Mouse (Mus musculus): Measurements from ENCODE around the gene Trpm3. TPM values are rescaled to one million over a fixed set of nuclear protein-coding genes. Genes with fewer than 3 reads are reported as not detected.

The Trpm3 gene
- polyA plus RNA-seq, 1 experiment from 2014 or later, result 1.2 TPM

GRCm38 (mm10) chr19:22637786-22638185 is 498.9 kb downstream of the Trpm3 start:
- no peak for ATAC-seq (ENCODE audit: low read depth)
- Histone ChIP-seq H3K9ac (ENCODE audit: low read length) (no peak overlapping the region), H3K36me3 (ENCODE audit: control insufficient read depth, insufficient read depth, low read length) (no peaks in the 10 kb centered on the region), H3K27me3 (ENCODE audit: control insufficient read depth, insufficient read depth, low read depth, low read length) (no peaks in the 10 kb centered on the region), H3K4me2 (ENCODE audit: low read depth, low read length) (no peak overlapping the region), H3K9me3 (ENCODE audit: control insufficient read depth, low read length) (no peaks in the 10 kb centered on the region), H3K4me1 (replicated peaks; ENCODE audit: control insufficient read depth, insufficient read depth, low read length) (no peaks in the 10 kb centered on the region), H3K4me3 (ENCODE audit: low read length) (no peak overlapping the region), H3K27ac (ENCODE audit: low read length) (no peak overlapping the region)
- 73% methylated on average over 2 of the region's 2 CpGs for WGBS

- peak; percentile 72 for ATAC-seq (ENCODE audit: low read depth)
- Histone ChIP-seq H3K27ac (ENCODE audit: low read length) (no peak overlapping the region), H3K4me3 (ENCODE audit: low read length) (no peak overlapping the region), H3K27me3 (ENCODE audit: control insufficient read depth, insufficient read depth, low read depth, low read length) (no peaks in the 10 kb centered on the region), H3K4me2 (ENCODE audit: low read depth, low read length) (no peak overlapping the region), H3K9me3 (ENCODE audit: control insufficient read depth, low read length) (no peaks in the 10 kb centered on the region), H3K9ac (ENCODE audit: low read length) (no peak overlapping the region), H3K36me3 (ENCODE audit: control insufficient read depth, insufficient read depth, low read length) (no peaks in the 10 kb centered on the region), H3K4me1 (replicated peaks; ENCODE audit: control insufficient read depth, insufficient read depth, low read length) (no peaks in the 10 kb centered on the region)
- 48% methylated on average over 3 of the region's 3 CpGs for WGBS
These were observed 499.6 kb downstream of the Trpm3 start for GRCm38 (mm10) chr19:22638394-22638954.

- H3K4me2 ChIP-seq (ENCODE audit: low read depth, low read length), result no peak overlapping the region
- H3K4me3 ChIP-seq (ENCODE audit: low read length), result no peak overlapping the region
- no peaks in the 10 kb centered on the region for H3K27me3 ChIP-seq (ENCODE audit: control insufficient read depth, insufficient read depth, low read depth, low read length)
- 84% methylated on average over 2 of the region's 2 CpGs for WGBS
- H3K36me3 ChIP-seq (ENCODE audit: control insufficient read depth, insufficient read depth, low read length), result no peaks in the 10 kb centered on the region
- no peaks in the 10 kb centered on the region for H3K9me3 ChIP-seq (ENCODE audit: control insufficient read depth, low read length)
- no peak overlapping the region for H3K27ac ChIP-seq (ENCODE audit: low read length)
- H3K4me1 ChIP-seq (replicated peaks; ENCODE audit: control insufficient read depth, insufficient read depth, low read length), result no peaks in the 10 kb centered on the region
- ATAC-seq (ENCODE audit: low read depth), result no peak
- no peak overlapping the region for H3K9ac ChIP-seq (ENCODE audit: low read length)
These were observed 503.3 kb downstream of the Trpm3 start for GRCm38 (mm10) chr19:22642124-22642523.

- H3K27ac ChIP-seq (ENCODE audit: low read length), result no peak overlapping the region
- no peaks in the 10 kb centered on the region for H3K27me3 ChIP-seq (ENCODE audit: control insufficient read depth, insufficient read depth, low read depth, low read length)
- H3K36me3 ChIP-seq (ENCODE audit: control insufficient read depth, insufficient read depth, low read length), result no peaks in the 10 kb centered on the region
- no peak overlapping the region for H3K4me2 ChIP-seq (ENCODE audit: low read depth, low read length)
- H3K9me3 ChIP-seq (ENCODE audit: control insufficient read depth, low read length), result no peaks in the 10 kb centered on the region
- no peaks in the 10 kb centered on the region for H3K4me1 ChIP-seq (replicated peaks; ENCODE audit: control insufficient read depth, insufficient read depth, low read length)
- H3K9ac ChIP-seq (ENCODE audit: low read length), result no peak overlapping the region
- ATAC-seq (ENCODE audit: low read depth), result no peak
- no peak overlapping the region for H3K4me3 ChIP-seq (ENCODE audit: low read length)
- WGBS, result 60% methylated on average over 14 of the region's 14 CpGs
These were observed 517.8 kb downstream of the Trpm3 start for GRCm38 (mm10) chr19:22656466-22657215.

- no peak overlapping the region for H3K4me3 ChIP-seq (ENCODE audit: low read length)
- WGBS, result 32% methylated on average over 4 of the region's 4 CpGs
- H3K36me3 ChIP-seq (ENCODE audit: control insufficient read depth, insufficient read depth, low read length), result no peaks in the 10 kb centered on the region
These were observed 518.4 kb downstream of the Trpm3 start for GRCm38 (mm10) chr19:22657251-22657650.

GRCm38 (mm10) chr19:22665401-22665800 is 526.6 kb downstream of the Trpm3 start:
- no peak for ATAC-seq (ENCODE audit: low read depth)
- Histone ChIP-seq H3K4me1 (replicated peaks; ENCODE audit: control insufficient read depth, insufficient read depth, low read length) (peaks cover 3% of the 10 kb centered on the region; the same call in 1 of the 2 replicates), H3K9ac (ENCODE audit: low read length) (no peak overlapping the region), H3K36me3 (ENCODE audit: control insufficient read depth, insufficient read depth, low read length) (no peaks in the 10 kb centered on the region), H3K4me2 (ENCODE audit: low read depth, low read length) (no peak overlapping the region), H3K27me3 (ENCODE audit: control insufficient read depth, insufficient read depth, low read depth, low read length) (no peaks in the 10 kb centered on the region), H3K9me3 (ENCODE audit: control insufficient read depth, low read length) (no peaks in the 10 kb centered on the region), H3K4me3 (ENCODE audit: low read length) (no peak overlapping the region), H3K27ac (ENCODE audit: low read length) (no peak overlapping the region)
- 81% methylated on average over 4 of the region's 4 CpGs for WGBS

More at GRCm38 (mm10) chr19:22657251-22657650, 518.4 kb downstream of the Trpm3 start:
- Histone ChIP-seq H3K27me3 (ENCODE audit: control insufficient read depth, insufficient read depth, low read depth, low read length) (no peaks in the 10 kb centered on the region), H3K27ac (ENCODE audit: low read length) (no peak overlapping the region), H3K4me1 (replicated peaks; ENCODE audit: control insufficient read depth, insufficient read depth, low read length) (no peaks in the 10 kb centered on the region), H3K4me2 (ENCODE audit: low read depth, low read length) (no peak overlapping the region), H3K9me3 (ENCODE audit: control insufficient read depth, low read length) (no peaks in the 10 kb centered on the region), H3K9ac (ENCODE audit: low read length) (no peak overlapping the region)
- no peak for ATAC-seq (ENCODE audit: low read depth)

- Histone ChIP-seq H3K9ac (ENCODE audit: low read length) (no peak overlapping the region), H3K27me3 (ENCODE audit: control insufficient read depth, insufficient read depth, low read depth, low read length) (no peaks in the 10 kb centered on the region), H3K9me3 (ENCODE audit: control insufficient read depth, low read length) (no peaks in the 10 kb centered on the region), H3K4me3 (ENCODE audit: low read length) (no peak overlapping the region), H3K36me3 (ENCODE audit: control insufficient read depth, insufficient read depth, low read length) (no peaks in the 10 kb centered on the region), H3K4me2 (ENCODE audit: low read depth, low read length) (no peak overlapping the region), H3K4me1 (replicated peaks; ENCODE audit: control insufficient read depth, insufficient read depth, low read length) (peaks cover 3% of the 10 kb centered on the region; the same call in 1 of the 2 replicates), H3K27ac (ENCODE audit: low read length) (no peak overlapping the region)
- WGBS, result 50% methylated on average over 8 of the region's 8 CpGs
- ATAC-seq (ENCODE audit: low read depth), result peak; percentile 66
These were observed 531.4 kb downstream of the Trpm3 start for GRCm38 (mm10) chr19:22670222-22670621.

GRCm38 (mm10) chr19:22672892-22673291 is 534.0 kb downstream of the Trpm3 start:
- no peak overlapping the region for H3K9ac ChIP-seq (ENCODE audit: low read length)
- H3K27ac ChIP-seq (ENCODE audit: low read length), result no peak overlapping the region
- no peak for ATAC-seq (ENCODE audit: low read depth)
- H3K9me3 ChIP-seq (ENCODE audit: control insufficient read depth, low read length), result no peaks in the 10 kb centered on the region
- no peak overlapping the region for H3K4me2 ChIP-seq (ENCODE audit: low read depth, low read length)
- no peaks in the 10 kb centered on the region for H3K27me3 ChIP-seq (ENCODE audit: control insufficient read depth, insufficient read depth, low read depth, low read length)
- H3K4me1 ChIP-seq (replicated peaks; ENCODE audit: control insufficient read depth, insufficient read depth, low read length), result peaks cover 3% of the 10 kb centered on the region; the same call in 1 of the 2 replicates
- no peak overlapping the region for H3K4me3 ChIP-seq (ENCODE audit: low read length)
- 85% methylated on average over 3 of the region's 3 CpGs for WGBS
- no peaks in the 10 kb centered on the region for H3K36me3 ChIP-seq (ENCODE audit: control insufficient read depth, insufficient read depth, low read length)

GRCm38 (mm10) chr19:22676206-22676605 is 537.4 kb downstream of the Trpm3 start:
- no peak for ATAC-seq (ENCODE audit: low read depth)
- H3K36me3 ChIP-seq (ENCODE audit: control insufficient read depth, insufficient read depth, low read length), result no peaks in the 10 kb centered on the region
- no peak overlapping the region for H3K27ac ChIP-seq (ENCODE audit: low read length)
- no peaks in the 10 kb centered on the region for H3K27me3 ChIP-seq (ENCODE audit: control insufficient read depth, insufficient read depth, low read depth, low read length)
- no peaks in the 10 kb centered on the region for H3K4me1 ChIP-seq (replicated peaks; ENCODE audit: control insufficient read depth, insufficient read depth, low read length)
- H3K4me2 ChIP-seq (ENCODE audit: low read depth, low read length), result no peak overlapping the region
- WGBS, result 83% methylated on average over 4 of the region's 4 CpGs
- no peak overlapping the region for H3K9ac ChIP-seq (ENCODE audit: low read length)
- H3K9me3 ChIP-seq (ENCODE audit: control insufficient read depth, low read length), result no peaks in the 10 kb centered on the region
- H3K4me3 ChIP-seq (ENCODE audit: low read length), result no peak overlapping the region

Data from lung, embryonic 16.5 days (tissue).